Mouse (Mus musculus) liver, embryonic 13.5 days (tissue): Measurements from ENCODE around the gene Acsbg1. TPM values are rescaled to one million over a fixed set of nuclear protein-coding genes. Genes with fewer than 3 reads are reported as not detected.
A peak's percentile ranks its signal among the peaks of the same experiment; 100 is the strongest.
"Not testable (repeated sequence)": the region's sequence is repeated elsewhere in the genome, so short reads cannot be mapped to it uniquely, and the experiment has no call there.

Experiments used
- ATAC-seq: fragments of 200-750 bp; cut with Nextera tagmentation; 2 replicates; pipeline ENCODE4 v1.8.0; 2017; ENCODE audit warnings: low read depth, mild to moderate bottlenecking, moderate number of reproducible peaks, moderate library complexity
- DNase-seq: peaks from one replicate; pipeline ENCODE4 v3.0.0; 2022
- H3K27ac ChIP-seq: fragments of 300-500 bp; sonication (generic); 2 replicates; pipeline ENCODE4 v1.5.1; 2015; ENCODE audit warnings: moderate library complexity, mild to moderate bottlenecking, inconsistent platforms
- H3K27me3 ChIP-seq: fragments of 300-500 bp; sonication (generic); 2 replicates; pipeline ENCODE4 v1.6.1; 2015; ENCODE audit warnings: mild to moderate bottlenecking, inconsistent platforms
- H3K36me3 ChIP-seq: fragments of 300-500 bp; sonication (generic); 2 replicates; pipeline ENCODE4 v1.6.1; 2015; ENCODE audit warnings: mild to moderate bottlenecking, inconsistent platforms
- H3K4me1 ChIP-seq: fragments of 300-500 bp; sonication (generic); replicated peaks from 2 replicates; pipeline ENCODE4 v1.6.1; 2015; ENCODE audit warnings: inconsistent platforms
- H3K4me2 ChIP-seq: fragments of 300-500 bp; sonication (generic); 2 replicates; pipeline ENCODE4 v1.6.1; 2015; ENCODE audit warnings: inconsistent platforms, mild to moderate bottlenecking, moderate library complexity
- H3K4me3 ChIP-seq: fragments of 300-500 bp; sonication (generic); replicated peaks from 2 replicates; pipeline ENCODE4 v1.5.1; 2015; ENCODE audit warnings: mild to moderate bottlenecking, inconsistent platforms
- H3K9ac ChIP-seq: fragments of 300-500 bp; sonication (generic); 2 replicates; pipeline ENCODE4 v1.6.1; 2015; ENCODE audit warnings: mild to moderate bottlenecking, inconsistent platforms
- H3K9me3 ChIP-seq: fragments of 300-500 bp; sonication (generic); replicated peaks from 2 replicates; pipeline ENCODE4 v1.6.1; 2016; ENCODE audit warnings: inconsistent platforms
- WGBS: fragments of 180-500 bp; shearing (Covaris S2); methylation state at CpG from one replicate; pipeline ENCODE4 v1.1.7; 2015; ENCODE audit not compliant: insufficient replicate concordance; 5-methylcytosine and 5-hydroxymethylcytosine counted together
- polyA plus RNA-seq: library from polyadenylated mRNA; unstranded; fragments of >200 nt; fragmentation: Nextera tagmentation; extraction: Ambion mirVana; gene quantifications from 2 replicates; pipeline ENCODE4 v1.2.1, GENCODE M21; 2015

Gene Acsbg1
- polyA plus RNA-seq, 1 experiment from 2014 or later = 0.15 TPM

DNA sequence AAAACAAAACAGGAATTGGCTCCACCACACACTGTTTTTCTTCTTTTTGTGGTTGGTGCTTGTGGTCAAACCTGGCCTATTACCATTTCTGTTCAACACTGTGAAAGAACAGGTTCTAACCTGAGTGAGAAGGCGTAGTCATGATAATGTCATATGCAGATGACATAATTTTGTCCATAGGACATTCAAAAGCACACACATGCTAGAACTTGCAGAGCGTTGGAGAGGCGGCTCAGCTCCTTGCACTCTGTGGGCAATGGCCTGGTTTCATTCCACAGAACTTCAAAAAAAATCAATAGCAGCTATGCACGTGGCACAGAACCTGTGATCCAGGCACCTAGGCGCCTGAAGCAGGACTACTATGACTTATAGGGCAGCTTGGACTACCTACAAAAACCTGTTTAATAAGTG lies 48.9 kb downstream of the Acsbg1 start:
- WGBS = 61% methylated on average over 5 of the region's 5 CpGs
- H3K9ac ChIP-seq = no peak overlapping the region
- no peaks in the 10 kb centered on the region for H3K9me3 ChIP-seq
- ATAC-seq (no peak), DNase-seq (no peak)
- H3K4me3 ChIP-seq = no peak overlapping the region
- H3K27ac ChIP-seq = no peak overlapping the region
- H3K4me2 ChIP-seq = no peak overlapping the region
- peaks cover 3% of the 10 kb centered on the region; the same call in 1 of the 2 replicates for H3K27me3 ChIP-seq
- H3K4me1 ChIP-seq = peaks cover 7% of the 10 kb centered on the region
- H3K36me3 ChIP-seq = no peaks in the 10 kb centered on the region

DNA sequence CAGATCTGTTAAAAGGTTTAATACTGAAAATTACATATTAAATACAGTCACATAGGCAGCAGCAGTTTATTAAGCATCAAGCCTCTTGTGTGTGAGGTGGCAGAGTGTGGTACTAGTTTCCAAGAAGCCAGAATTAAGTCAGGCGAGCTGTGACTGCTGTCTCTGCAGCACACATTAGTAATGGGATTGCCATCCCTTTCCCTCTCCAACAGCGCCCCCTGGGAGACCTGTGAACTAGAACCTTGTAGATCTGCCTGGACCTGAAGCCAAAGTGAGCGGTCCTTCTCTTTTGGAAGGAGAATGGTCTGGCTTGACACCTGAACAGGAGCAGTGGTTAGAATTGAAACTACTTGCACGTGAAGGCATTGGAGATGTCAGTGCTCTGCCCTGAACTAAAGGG lies 56.8 kb downstream of the Acsbg1 start:
- Histone ChIP-seq H3K4me2 (no peak overlapping the region), H3K4me1 (no peaks in the 10 kb centered on the region), H3K27me3 (no peaks in the 10 kb centered on the region), H3K9me3 (no peaks in the 10 kb centered on the region), H3K4me3 (no peak overlapping the region), H3K9ac (no peak overlapping the region), H3K27ac (no peak overlapping the region), H3K36me3 (peaks cover 56% of the 10 kb centered on the region)
- WGBS = 54% methylated on average over 4 of the region's 4 CpGs
- ATAC-seq (no peak), DNase-seq (peak; percentile 39)

DNA sequence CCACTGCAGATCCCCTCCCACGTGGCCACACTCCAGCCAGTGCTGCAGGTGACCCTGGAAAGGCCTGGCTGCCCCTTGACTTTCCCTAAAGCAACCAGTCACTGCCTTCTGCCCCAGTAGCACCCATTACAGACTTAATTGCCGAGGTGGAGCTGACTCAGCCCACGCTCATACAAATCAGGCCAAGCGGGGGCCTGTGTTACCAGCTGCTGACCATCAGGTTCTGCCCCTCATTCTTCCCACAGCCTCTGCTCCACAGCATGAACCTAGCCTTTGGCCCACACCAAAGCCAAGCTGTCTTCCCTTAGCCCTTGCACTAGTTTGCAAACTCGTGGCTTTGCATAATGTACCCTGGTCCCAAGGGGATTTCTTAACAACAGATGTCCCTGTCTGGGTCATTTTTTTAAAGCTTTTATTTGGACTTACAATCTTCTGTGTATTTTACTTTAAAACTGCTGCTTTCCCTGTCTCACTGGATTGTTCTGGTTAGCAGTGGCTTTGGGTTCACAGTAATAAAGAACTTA lies 57.5 kb downstream of the Acsbg1 start:
- no peak for ATAC-seq
- no peak for DNase-seq
- WGBS = 77% methylated on average over 5 of the region's 5 CpGs

DNA sequence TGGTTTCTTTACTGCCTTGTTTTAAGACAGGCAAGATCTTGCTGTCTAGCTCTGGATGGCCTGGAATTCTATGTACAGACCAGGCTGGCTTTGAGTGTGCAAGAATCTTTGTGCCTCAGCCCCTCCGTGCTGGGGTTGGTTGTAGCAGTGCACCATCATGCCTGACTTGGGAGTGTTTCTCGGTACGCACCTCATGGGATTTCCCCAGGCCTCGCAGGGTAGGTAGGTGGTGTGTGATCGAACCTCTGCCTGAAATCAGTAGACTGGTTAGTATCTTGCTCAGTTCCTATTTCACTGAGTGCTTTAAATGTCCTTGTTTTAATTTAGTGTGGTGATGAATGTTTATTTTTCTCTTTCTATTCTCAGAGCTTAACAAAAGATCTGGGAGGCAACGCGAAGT lies 58.8 kb downstream of the Acsbg1 start:
- WGBS = 85% methylated on average over 7 of the region's 7 CpGs
- no peak overlapping the region for H3K27ac ChIP-seq
- H3K36me3 ChIP-seq = peaks cover 75% of the 10 kb centered on the region
- H3K9me3 ChIP-seq = no peaks in the 10 kb centered on the region
- no peaks in the 10 kb centered on the region for H3K27me3 ChIP-seq
- H3K4me1 ChIP-seq = no peaks in the 10 kb centered on the region
- DNase-seq (no peak), ATAC-seq (no peak)
- H3K4me2 ChIP-seq = no peak overlapping the region
- H3K4me3 ChIP-seq = no peak overlapping the region
- no peak overlapping the region for H3K9ac ChIP-seq

More for the DNA sequence above, 57.5 kb downstream of the Acsbg1 start:
- no peak overlapping the region for H3K4me3 ChIP-seq
- H3K4me1 ChIP-seq = no peaks in the 10 kb centered on the region
- no peaks in the 10 kb centered on the region for H3K9me3 ChIP-seq
- no peak overlapping the region for H3K27ac ChIP-seq
- no peaks in the 10 kb centered on the region for H3K27me3 ChIP-seq
- H3K4me2 ChIP-seq = no peak overlapping the region
- H3K9ac ChIP-seq = no peak overlapping the region
- H3K36me3 ChIP-seq = peaks cover 63% of the 10 kb centered on the region

DNA sequence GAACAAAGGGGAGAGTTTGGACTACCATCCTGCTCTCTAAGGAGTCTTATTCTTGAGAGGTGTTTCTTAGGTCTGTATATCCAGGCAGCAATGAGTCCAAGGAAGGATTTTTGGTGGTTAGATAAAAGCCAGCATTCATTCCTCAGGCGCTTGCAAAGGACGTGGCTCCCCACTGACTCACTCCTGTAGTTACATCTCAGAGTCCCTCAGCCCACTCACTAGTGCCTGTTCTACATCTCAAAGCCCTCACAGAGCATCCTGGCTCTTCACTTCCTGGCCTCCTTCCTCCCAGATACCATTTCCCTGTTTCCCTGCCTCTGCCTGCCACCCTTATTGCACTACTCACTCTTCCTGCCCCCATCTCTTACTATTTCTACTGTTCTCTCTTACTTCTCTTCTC lies 59.3 kb downstream of the Acsbg1 start:
- Histone ChIP-seq H3K9me3 (no peaks in the 10 kb centered on the region), H3K4me2 (no peak overlapping the region), H3K9ac (no peak overlapping the region), H3K4me3 (no peak overlapping the region), H3K27ac (no peak overlapping the region), H3K27me3 (no peaks in the 10 kb centered on the region), H3K4me1 (no peaks in the 10 kb centered on the region), H3K36me3 (peaks cover 81% of the 10 kb centered on the region)
- WGBS = 73% methylated on average over 2 of the region's 2 CpGs
- no peak for DNase-seq
- ATAC-seq = no peak

DNA sequence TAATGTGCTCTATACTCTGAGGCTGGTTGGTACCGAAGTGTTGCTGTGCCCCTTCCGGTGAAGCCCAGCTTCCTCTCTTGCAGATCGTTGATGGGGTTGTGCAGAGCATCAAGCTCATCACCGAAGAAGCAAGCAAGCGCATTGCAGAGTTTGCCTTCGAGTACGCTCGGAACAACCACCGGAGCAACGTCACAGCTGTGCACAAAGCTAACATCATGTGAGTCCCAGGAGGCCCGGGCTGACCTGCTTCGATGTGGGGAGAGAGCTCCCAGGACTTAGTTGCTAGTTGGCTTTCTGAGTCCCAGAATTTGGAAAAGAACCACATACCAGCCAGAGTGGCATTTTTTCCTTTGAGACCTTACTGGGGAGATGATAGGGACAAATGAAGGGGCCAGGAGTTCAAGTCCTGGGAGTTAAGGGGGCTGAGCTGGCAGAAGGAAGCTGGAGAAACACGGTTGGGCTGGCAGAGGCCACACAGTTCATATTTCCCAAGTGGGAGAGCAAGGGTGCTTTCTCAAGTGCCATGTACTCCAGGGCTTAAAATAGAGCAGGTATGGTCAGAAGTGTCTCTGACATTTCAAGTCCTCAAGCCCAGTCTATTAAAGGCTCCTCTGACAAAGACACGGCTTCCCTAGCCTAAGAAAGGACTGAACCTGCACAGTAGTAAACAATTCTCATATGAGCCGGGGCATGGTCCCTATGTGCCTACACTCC lies 64.8 kb downstream of the Acsbg1 start:
- Histone ChIP-seq H3K27ac (no peak overlapping the region), H3K9me3 (no peaks in the 10 kb centered on the region), H3K27me3 (no peaks in the 10 kb centered on the region), H3K4me1 (no peaks in the 10 kb centered on the region), H3K9ac (no peak overlapping the region), H3K36me3 (peaks cover 95% of the 10 kb centered on the region), H3K4me2 (no peak overlapping the region), H3K4me3 (no peak overlapping the region)
- 90% methylated on average over 15 of the region's 15 CpGs for WGBS
- ATAC-seq (no peak), DNase-seq (no peak)

DNA sequence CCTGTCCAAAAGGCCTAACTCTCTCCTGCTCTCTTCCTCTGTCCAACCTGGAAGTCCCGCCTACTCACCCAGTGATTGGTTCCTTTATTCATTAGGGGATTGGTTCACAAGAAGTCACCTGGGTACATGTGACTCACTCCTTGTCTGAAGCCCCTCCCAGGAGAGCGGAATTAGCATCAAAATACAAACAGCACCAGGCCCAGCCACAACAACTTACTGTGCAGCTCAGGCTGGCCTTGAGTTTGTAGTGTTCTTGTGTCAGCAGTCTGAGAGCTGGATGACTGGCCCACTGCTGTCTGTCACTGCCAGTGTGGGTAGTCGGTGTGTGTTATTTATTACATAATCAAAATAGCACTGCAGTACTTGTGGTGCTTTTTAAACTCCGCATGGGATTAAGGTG lies 68.0 kb downstream of the Acsbg1 start:
- not testable (repeated sequence) for H3K9ac ChIP-seq, H3K4me2 ChIP-seq, ATAC-seq, H3K4me1 ChIP-seq, DNase-seq, H3K4me3 ChIP-seq, H3K27ac ChIP-seq, H3K9me3 ChIP-seq, H3K27me3 ChIP-seq
- WGBS = 80% methylated on average over 4 of the region's 4 CpGs
- H3K36me3 ChIP-seq = peaks cover 85% of the 10 kb centered on the region

DNA sequence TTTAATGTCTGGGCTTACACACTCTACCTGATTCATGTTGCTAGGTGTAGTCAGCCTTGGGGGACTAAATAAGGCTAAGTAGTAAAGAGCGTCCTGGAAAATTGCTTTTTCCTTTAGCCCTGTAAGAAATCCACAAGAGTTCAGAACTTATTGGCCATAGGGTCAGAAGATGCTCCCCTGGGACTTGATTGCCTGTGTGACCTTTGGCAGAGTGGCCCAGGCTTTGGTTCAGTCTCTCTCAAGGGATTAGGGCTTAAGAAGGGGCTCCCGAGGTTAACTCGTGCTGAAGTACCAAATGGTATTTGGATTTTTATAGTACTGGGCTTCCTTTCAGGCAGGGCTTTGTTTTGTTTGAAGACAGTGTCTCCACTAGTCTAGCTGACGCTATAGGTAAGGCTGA lies 73.8 kb downstream of the Acsbg1 start:
- no peaks in the 10 kb centered on the region for H3K27me3 ChIP-seq
- peaks cover 37% of the 10 kb centered on the region for H3K4me1 ChIP-seq
- H3K4me2 ChIP-seq = peak overlapping the region; percentile 95
- WGBS = 68% methylated on average over 4 of the region's 4 CpGs
- peak overlapping the region; percentile 93 for H3K9ac ChIP-seq
- H3K36me3 ChIP-seq = peaks cover 29% of the 10 kb centered on the region
- no peak for ATAC-seq
- peak overlapping the region; percentile 97 for H3K4me3 ChIP-seq
- no peak for DNase-seq
- no peaks in the 10 kb centered on the region for H3K9me3 ChIP-seq
- H3K27ac ChIP-seq = no peak overlapping the region

DNA sequence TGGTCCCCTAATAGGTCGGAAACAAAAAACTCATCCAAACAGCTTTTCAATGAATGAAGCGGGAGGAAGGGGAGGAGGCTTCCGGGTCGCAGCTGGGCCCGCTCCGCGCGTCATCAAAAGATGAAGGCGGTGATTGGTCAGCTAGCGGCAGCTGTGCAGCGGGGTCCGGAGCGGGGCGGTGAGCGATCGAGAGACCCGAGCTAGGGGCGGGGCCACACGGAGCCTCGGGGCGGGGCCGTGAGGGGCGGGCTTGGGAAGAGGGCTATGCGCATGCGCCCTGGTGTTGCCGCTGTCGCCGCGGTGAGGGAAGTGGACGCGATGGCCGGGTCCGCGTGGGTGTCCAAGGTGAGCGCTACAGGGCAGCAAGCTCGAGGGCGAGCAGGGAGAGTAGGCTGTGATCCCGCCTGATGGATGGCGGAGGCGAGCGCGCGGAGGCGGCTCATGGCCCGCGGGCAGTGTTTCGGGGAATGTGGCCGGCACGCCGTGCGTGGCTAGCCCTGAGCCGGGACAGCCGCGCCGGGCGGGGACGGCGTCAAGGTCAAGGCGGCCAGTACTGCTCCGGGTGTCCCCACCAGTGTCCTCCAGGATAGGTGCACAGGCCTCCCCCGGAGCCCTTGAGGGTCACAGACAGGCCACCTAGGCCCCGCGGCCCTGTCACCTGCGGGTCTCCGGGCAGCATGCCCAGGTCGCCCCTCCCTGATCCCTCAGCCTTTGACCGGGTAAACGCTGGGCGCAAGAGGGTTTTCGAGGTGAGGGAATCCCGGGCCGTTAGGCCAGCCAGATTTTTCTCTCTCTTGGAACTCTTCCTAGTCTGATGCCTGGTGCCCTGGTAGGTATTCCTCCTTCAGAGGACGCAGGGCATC lies 75.2 kb downstream of the Acsbg1 start, which contains the start of gene Idh3a:
TSS of gene Idh3a (plus strand) at position 136 of the 863 bp plus-strand sequence.
- no peaks in the 10 kb centered on the region for H3K27me3 ChIP-seq
- H3K4me2 ChIP-seq = peak within 1 kb of the TSS; percentile 95
- under 1% methylated on average over 73 of the region's 73 CpGs for WGBS
- peak within 1 kb of the TSS; percentile 93 for H3K9ac ChIP-seq
- peak; percentile 98 for DNase-seq
- ATAC-seq = peak; percentile 93
- H3K4me3 ChIP-seq = peak within 1 kb of the TSS; percentile 97
- H3K36me3 ChIP-seq = peaks cover 15% of the 10 kb centered on the region
- H3K27ac ChIP-seq = peak within 1 kb of the TSS; percentile 58
- peaks cover 37% of the 10 kb centered on the region for H3K4me1 ChIP-seq
- H3K9me3 ChIP-seq = no peaks in the 10 kb centered on the region

DNA sequence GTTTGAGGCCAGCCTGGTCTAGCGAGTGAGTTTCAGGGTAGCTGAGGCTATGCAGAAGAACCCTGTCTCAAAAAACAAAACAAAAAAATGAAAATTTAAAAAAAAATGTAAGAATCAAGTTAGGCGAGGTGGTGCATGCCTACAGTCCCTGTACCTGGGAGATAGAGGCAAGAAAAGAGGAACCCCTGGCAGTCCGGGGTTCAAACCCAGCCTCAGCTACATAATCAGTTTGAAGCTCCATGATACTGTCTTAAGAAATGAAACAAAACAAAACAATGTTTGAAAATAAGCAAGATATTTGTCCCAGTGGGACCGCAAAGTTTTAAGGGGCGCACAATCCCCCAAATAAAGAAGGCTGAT lies 75.9 kb downstream of the Acsbg1 start:
- H3K27me3 ChIP-seq = no peaks in the 10 kb centered on the region
- WGBS = 24% methylated on average over 5 of the region's 5 CpGs
- H3K4me2 ChIP-seq = peak overlapping the region; percentile 95
- peak overlapping the region; percentile 62 for H3K9ac ChIP-seq
- peaks cover 11% of the 10 kb centered on the region for H3K36me3 ChIP-seq
- H3K27ac ChIP-seq = peak overlapping the region; percentile 22; the same call in 1 of the 2 replicates
- ATAC-seq = no peak
- DNase-seq = no peak
- peak overlapping the region; percentile 97 for H3K4me3 ChIP-seq
- peaks cover 37% of the 10 kb centered on the region for H3K4me1 ChIP-seq
- H3K9me3 ChIP-seq = no peaks in the 10 kb centered on the region

DNA sequence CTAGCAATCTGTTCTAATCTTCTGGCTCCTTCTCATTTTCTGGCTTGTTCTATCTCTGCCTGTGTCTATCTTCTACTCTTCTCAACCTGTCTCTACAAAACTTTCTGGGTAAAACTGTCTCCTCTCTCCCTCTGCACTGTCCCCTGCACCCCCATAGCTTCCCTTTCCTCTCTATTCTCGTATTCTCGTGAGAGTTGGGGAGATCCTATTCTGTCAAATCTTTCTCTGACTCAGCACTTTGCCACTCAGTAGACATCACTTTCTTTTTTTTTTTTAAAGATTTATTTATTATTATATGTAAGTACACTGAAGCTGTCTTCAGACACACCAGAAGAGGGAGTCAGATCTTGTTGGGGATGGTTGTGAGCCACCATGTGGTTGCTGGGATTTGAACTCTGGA lies 77.5 kb downstream of the Acsbg1 start:
- peaks cover 35% of the 10 kb centered on the region for H3K4me1 ChIP-seq
- H3K9ac ChIP-seq, H3K36me3 ChIP-seq, H3K27me3 ChIP-seq, ATAC-seq, H3K4me3 ChIP-seq, H3K4me2 ChIP-seq, H3K9me3 ChIP-seq: not testable (repeated sequence)
- peak overlapping the region; percentile 71 for H3K27ac ChIP-seq
- 32% methylated on average over 2 of the region's 2 CpGs for WGBS
- peak; percentile 6 for DNase-seq
